Mouse (Mus musculus) left cerebral cortex, postnatal 25 days (tissue): ENCODE measurements around the gene Vamp4. TPM values are rescaled to one million over a fixed set of nuclear protein-coding genes. Genes with fewer than 3 reads are reported as not detected.

Source experiments
- DNase-seq, 2 experiments: peaks; one replicate each; pipeline ENCODE4 v3.0.0; 2022; ENCODE audit warnings: low spot score in 2 of 2, mixed read lengths in 1 of 2
- intact Hi-C: fragments of 180-260 bp; cut with DNase I; formaldehyde crosslinking; loops from one replicate; pipeline ENCODE4 v1.15.1; 2025
- total RNA-seq, 2 experiments: library from RNA; stranded (reverse); gene quantifications; 2 replicates each; pipeline ENCODE4 v1.2.3; 2021

Gene Vamp4
- 100 to 1,000 TPM; 111 TPM for total RNA-seq

GRCm38 (mm10) chr1:162570260-162570748 is at the start of gene Vamp4:
Gene Vamp4, plus strand, starts transcription at chr1:162570515.
- DNase-seq = peak; percentile 92
- intact Hi-C loops = loop anchor here (1.0 kb wide), 1 partner anchor 22 kb away; the partner anchor contains the start of gene Mettl13

GRCm38 (mm10) chr1:162529651-162530050 is 40.7 kb upstream of the Vamp4 start:
- peak; percentile 21 to 44 for DNase-seq

GRCm38 (mm10) chr1:162530666-162531065 is 39.6 kb upstream of the Vamp4 start:
- DNase-seq = no peak
- intact Hi-C loops = loop anchor here (10.0 kb wide), 1 partner anchor 556 kb away; the partner anchor contains the start of gene 4930558K02Rik

More at GRCm38 (mm10) chr1:162529651-162530050, 40.7 kb upstream of the Vamp4 start:
- intact Hi-C loops = loop anchor here (1.0 to 10.0 kb wide), 2 partner anchors 171 to 555 kb away; partner anchors contain the start of gene 4930558K02Rik

GRCm38 (mm10) chr1:162531584-162531983 is 38.7 kb upstream of the Vamp4 start:
- intact Hi-C loops = loop anchor here (10.0 kb wide), 1 partner anchor 557 kb away; the partner anchor contains the start of gene 4930558K02Rik
- no peak for DNase-seq

GRCm38 (mm10) chr1:162532330-162532729 is 38.0 kb upstream of the Vamp4 start:
- intact Hi-C loops = loop anchor here (10.0 kb wide), 1 partner anchor 558 kb away; the partner anchor contains the start of gene 4930558K02Rik
- no peak for DNase-seq

- intact Hi-C loops = loop anchor here (10.0 kb wide), 1 partner anchor 559 kb away; the partner anchor contains the start of gene 4930558K02Rik
- DNase-seq = no peak
These were observed 36.4 kb upstream of the Vamp4 start for GRCm38 (mm10) chr1:162533766-162534560.

GRCm38 (mm10) chr1:162543231-162543630 is 27.1 kb upstream of the Vamp4 start:
- intact Hi-C loops = no loop called here
- DNase-seq = no peak

GRCm38 (mm10) chr1:162547607-162548006 is 22.7 kb upstream of the Vamp4 start:
- no peak for DNase-seq
- intact Hi-C loops = loop anchor here (1.0 to 5.0 kb wide), 4 partner anchors 23 to 191 kb away; partner anchors contain the start of genes Dnm3 and Vamp4

- intact Hi-C loops = loop anchor here (1.0 to 5.0 kb wide), 4 partner anchors 22 to 192 kb away; partner anchors contain the start of genes Dnm3 and Vamp4
- peak; percentile 88 to 95 for DNase-seq
These were observed 22.0 kb upstream of the Vamp4 start, which contains the start of gene Mettl13 for GRCm38 (mm10) chr1:162548016-162548916. Gene Mettl13, minus strand, starts transcription at chr1:162548551.

- no peak for DNase-seq
- intact Hi-C loops = loop anchor here (1.0 to 5.0 kb wide), 5 partner anchors 21 to 193 kb away; partner anchors contain the start of genes Dnm3 and Vamp4
These were observed 21.2 kb upstream of the Vamp4 start for GRCm38 (mm10) chr1:162548917-162549613.

GRCm38 (mm10) chr1:162549615-162550283 is 20.6 kb upstream of the Vamp4 start:
- intact Hi-C loops = loop anchor here (1.0 to 5.0 kb wide), 3 partner anchors 38 to 116 kb away; partner anchors contain the start of gene Dnm3
- DNase-seq = no peak

GRCm38 (mm10) chr1:162552956-162553355 is 17.4 kb upstream of the Vamp4 start:
- intact Hi-C loops = no loop called here
- no peak for DNase-seq

GRCm38 (mm10) chr1:162554193-162554592 is 16.1 kb upstream of the Vamp4 start:
- DNase-seq = no peak
- intact Hi-C loops = no loop called here

- intact Hi-C loops = no loop called here
- no peak for DNase-seq
These were observed 7.1 kb upstream of the Vamp4 start for GRCm38 (mm10) chr1:162563236-162563635.

GRCm38 (mm10) chr1:162564992-162565391 is 5.3 kb upstream of the Vamp4 start:
- intact Hi-C loops = no loop called here
- DNase-seq = no peak

- no peak for DNase-seq
- intact Hi-C loops = no loop called here
These were observed 3.0 kb upstream of the Vamp4 start for GRCm38 (mm10) chr1:162567351-162567750.

- peak; percentile 71 to 88 for DNase-seq
- intact Hi-C loops = loop anchor here (1.0 kb wide), 1 partner anchor 23 kb away; the partner anchor contains the start of gene Mettl13
These were observed 751 bp downstream of the Vamp4 start for GRCm38 (mm10) chr1:162570931-162571601.
